Mouse (Mus musculus) heart, embryonic 11.5 days (tissue): ENCODE data around the gene Gse1. TPM values are rescaled to one million over a fixed set of nuclear protein-coding genes. Genes with fewer than 3 reads are reported as not detected.

ENCODE experiments used
- ATAC-seq: fragments of 200-750 bp; cut with Nextera tagmentation; replicated peaks from 2 replicates; pipeline ENCODE4 v1.8.0; 2017; ENCODE audit warnings: moderate library complexity; ENCODE audit not compliant: insufficient number of reproducible peaks, low FRiP score, low TSS enrichment
- H3K27ac ChIP-seq: fragments of 300-500 bp; sonication (generic); 2 replicates; pipeline ENCODE4 v1.5.1; 2014; ENCODE audit warnings: mild to moderate bottlenecking, low read depth, low read length
- H3K27me3 ChIP-seq: fragments of 300-500 bp; sonication (generic); 2 replicates; pipeline ENCODE4 v1.6.1; 2014; ENCODE audit warnings: mild to moderate bottlenecking, low read length, mixed read lengths; ENCODE audit not compliant: control insufficient read depth, insufficient read depth
- H3K36me3 ChIP-seq: fragments of 300-500 bp; sonication (generic); 2 replicates; pipeline ENCODE4 v1.6.1; 2014; ENCODE audit warnings: mild to moderate bottlenecking, low read length, moderate library complexity, mixed read lengths; ENCODE audit not compliant: control insufficient read depth, insufficient read depth
- H3K4me1 ChIP-seq: fragments of 300-500 bp; sonication (generic); 2 replicates; pipeline ENCODE4 v1.6.1; 2014; ENCODE audit warnings: low read length; ENCODE audit not compliant: control insufficient read depth, insufficient read depth
- H3K4me2 ChIP-seq: fragments of 300-500 bp; sonication (generic); 2 replicates; pipeline ENCODE4 v1.6.1; 2014; ENCODE audit warnings: mild to moderate bottlenecking, moderate library complexity
- H3K4me3 ChIP-seq: fragments of 300-500 bp; sonication (generic); 2 replicates; pipeline ENCODE4 v1.5.1; 2014; ENCODE audit warnings: low read depth, low read length
- H3K9ac ChIP-seq: fragments of 300-500 bp; sonication (generic); 2 replicates; pipeline ENCODE4 v1.6.1; 2014; ENCODE audit warnings: mild to moderate bottlenecking, low read depth, low read length, moderate library complexity
- H3K9me3 ChIP-seq: fragments of 300-500 bp; sonication (generic); replicated peaks from 2 replicates; pipeline ENCODE4 v1.6.1; 2016; ENCODE audit warnings: low read length; ENCODE audit not compliant: control insufficient read depth
- WGBS: fragments of 180-500 bp; shearing (Covaris S2); extraction: QIAGEN DNeasy Blood & Tissue Kit; methylation state at CpG from one replicate; pipeline ENCODE4 v1.1.7; 2014; ENCODE audit not compliant: insufficient replicate concordance; 5-methylcytosine and 5-hydroxymethylcytosine counted together
- microRNA-seq: library from miRNA; unstranded; fragments of <30 nt; microRNA quantifications from one replicate; pipeline ENCODE4, GENCODE M21; 2016; ENCODE audit warnings: borderline number of aligned reads
- polyA plus RNA-seq: library from polyadenylated mRNA; unstranded; fragments of >200 nt; fragmentation: Nextera tagmentation; extraction: Ambion mirVana; gene quantifications from 2 replicates; pipeline ENCODE4 v1.2.1, GENCODE M21; 2014

The Gse1 gene
- polyA plus RNA-seq, 1 experiment from 2014 or later = 12.8 TPM

- Histone ChIP-seq H3K9me3 (0 out of 2 replicates have a peak, but pooled peaks cover 2% of the 10 kb centered on the region), H3K4me3 (no peak overlapping the region), H3K27ac (no peak overlapping the region), H3K9ac (0 out of 2 replicates have a peak overlapping the region, but pooled peaks have one; percentile 16), H3K27me3 (peaks cover 9% of the 10 kb centered on the region), H3K36me3 (no peaks in the 10 kb centered on the region), H3K4me1 (peaks cover 15% of the 10 kb centered on the region), H3K4me2 (no peak overlapping the region)
- WGBS = 30% methylated on average over 5 of the region's 5 CpGs
- no peak for ATAC-seq
These were observed 401.8 kb downstream of the Gse1 start for GRCm38 (mm10) chr8:120630031-120630430.

- H3K4me1 ChIP-seq = peaks cover 15% of the 10 kb centered on the region
- H3K4me2 ChIP-seq = no peak overlapping the region
- H3K27me3 ChIP-seq = peaks cover 15% of the 10 kb centered on the region
- 39% methylated on average over 6 of the region's 6 CpGs for WGBS
- 0 out of 2 replicates have a peak, but pooled peaks cover 2% of the 10 kb centered on the region for H3K9me3 ChIP-seq
- ATAC-seq = no peak
- H3K9ac ChIP-seq = no peak overlapping the region
- H3K27ac ChIP-seq = no peak overlapping the region
- H3K36me3 ChIP-seq = no peaks in the 10 kb centered on the region
- no peak overlapping the region for H3K4me3 ChIP-seq
These were observed 402.6 kb downstream of the Gse1 start for GRCm38 (mm10) chr8:120630848-120631247.

Small RNA genes lying within 50 kb of the gene (microRNA-seq; reads per million reads assigned to microRNA genes)
- gene Gm22715 = not detected
- not detected for gene Mir7687

Other genes with a start within 250 kb of the Gse1 start
- gene Crispld2, start 236.0 kb upstream of the Gse1 start, polyA plus RNA-seq = 1.7 and 2.8 TPM in 2 replicates
- gene Zdhhc7, start 127.0 kb upstream of the Gse1 start, polyA plus RNA-seq = 24.7 and 29.1 TPM in 2 replicates
- 8.4 and 13.5 TPM in 2 replicates for gene 6430548M08Rik, start 114.3 kb upstream of the Gse1 start, polyA plus RNA-seq
- 0.41 TPM in 1 of 2 replicates, not detected in the other for gene Fam92b, start 51.0 kb upstream of the Gse1 start, polyA plus RNA-seq